In genomic region chr4:83390551-83390950, GRCm38 (mm10) we compare ENCODE assay signal across 14 mouse cellular contexts.
"Had no signal": no experiment of that assay in that cellular context is flagged by ENCODE, and none has a peak within 500 bp of the region (broad histone marks: within the 10 kb centered on the region; RNA-seq: fewer than 3 reads in every experiment).

No protein-coding gene starts in this region.

- DNase-seq: lung, adult 18-20 months; lung, embryonic 14.5 days; lung, postnatal 10 days; lung, postnatal 4 days; retina, postnatal 1 day; right cerebral cortex, adult 18-20 months; right cerebral cortex, postnatal 25 days; right cerebral cortex, postnatal 4 days; spleen, adult 18-20 months; thymus, adult 18-20 months; thymus, postnatal 14 days; thymus, postnatal 36 days had no signal

- ATAC-seq: midbrain, embryonic 13.5 days; midbrain, embryonic 16.5 days had no signal
